Mouse (Mus musculus) C2C12 (cell line): ENCODE measurements around the gene Hlcs.

Experiments
- CEBPB ChIP-seq: IDR thresholded peaks from one replicate; pipeline ENCODE4 v1.6.1; 2011; ENCODE audit warnings: low read depth, mild to moderate bottlenecking, control low read depth, moderate library complexity
- CTCF ChIP-seq: IDR thresholded peaks from one replicate; pipeline ENCODE4 v1.5.1; 2011; ENCODE audit not compliant: control insufficient read depth, insufficient read depth, insufficient read length
- MAX ChIP-seq: IDR thresholded peaks from one replicate; pipeline ENCODE4 v1.6.1; 2011; ENCODE audit warnings: mild to moderate bottlenecking, control low read depth
- MYOD1 ChIP-seq: IDR thresholded peaks from one replicate; pipeline ENCODE4 v1.6.1; 2011; ENCODE audit warnings: low read depth; ENCODE audit not compliant: control insufficient read depth, insufficient read length
- MYOG ChIP-seq: IDR thresholded peaks from one replicate; pipeline ENCODE4 v1.6.1; 2011; ENCODE audit not compliant: control insufficient read depth, insufficient read length; ENCODE audit errors: extremely low read depth
- USF1 ChIP-seq: IDR thresholded peaks from one replicate; pipeline ENCODE4 v1.6.1; 2011; ENCODE audit warnings: low read depth, mild to moderate bottlenecking, control low read depth, moderate library complexity

DNA sequence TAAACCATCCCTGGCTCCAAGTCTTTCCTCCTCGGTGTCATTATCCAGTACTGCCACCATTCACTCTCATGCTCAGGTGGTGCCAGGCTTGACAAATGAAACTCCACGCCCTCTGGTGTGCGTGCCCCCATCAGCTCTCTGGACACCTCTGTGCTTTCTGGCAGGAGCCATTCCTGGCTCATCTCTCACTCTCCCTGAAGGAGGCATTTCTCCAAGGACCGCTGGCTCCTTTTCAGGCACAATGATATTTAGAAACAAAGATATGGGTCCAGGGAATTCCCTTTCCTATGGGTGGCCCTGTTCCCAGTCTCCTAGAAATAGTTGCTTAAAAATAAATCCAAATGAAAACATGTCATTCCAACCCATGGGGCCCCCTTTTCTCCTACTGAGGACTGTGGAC is 4.3 kb downstream of the Hlcs start:
- TF ChIP-seq CTCF (no peak), MYOD1 (no peak), MAX (no peak), USF1 (no peak), MYOG (no peak), CEBPB (no peak)
